Mouse (Mus musculus) megakaryocyte-erythroid progenitor cell, adult 5-6 weeks (primary cell): ENCODE measurements around the gene Zfp69. TPM values are rescaled to one million over a fixed set of nuclear protein-coding genes. Genes with fewer than 3 reads are reported as not detected.

Experiments
- ATAC-seq: replicated peaks from 2 replicates; pipeline ENCODE4 v1.8.0; 2016; ENCODE audit warnings: mild to moderate bottlenecking, inconsistent platforms; ENCODE audit not compliant: severe bottlenecking, poor library complexity, low FRiP score, low TSS enrichment
- total RNA-seq, 2 experiments: library from RNA; stranded (forward) in 1 of 2; stranded (reverse) in 1 of 2; fragments of 200-1000, 215-1000 nt in 1 of 2; fragments of >200 nt in 1 of 2; fragmentation: Nextera tagmentation in 1 of 2; gene quantifications; 2 replicates each; pipeline ENCODE4 v1.2.3; 2014 to 2017

Gene Zfp69
- total RNA-seq, 2 experiments from 2014 or later: 7.8 to 9.1 TPM

- no peak for ATAC-seq
These were observed 60.6 kb downstream of the Zfp69 start for GRCm38 (mm10) chr4:120890754-120891440.

DNA sequence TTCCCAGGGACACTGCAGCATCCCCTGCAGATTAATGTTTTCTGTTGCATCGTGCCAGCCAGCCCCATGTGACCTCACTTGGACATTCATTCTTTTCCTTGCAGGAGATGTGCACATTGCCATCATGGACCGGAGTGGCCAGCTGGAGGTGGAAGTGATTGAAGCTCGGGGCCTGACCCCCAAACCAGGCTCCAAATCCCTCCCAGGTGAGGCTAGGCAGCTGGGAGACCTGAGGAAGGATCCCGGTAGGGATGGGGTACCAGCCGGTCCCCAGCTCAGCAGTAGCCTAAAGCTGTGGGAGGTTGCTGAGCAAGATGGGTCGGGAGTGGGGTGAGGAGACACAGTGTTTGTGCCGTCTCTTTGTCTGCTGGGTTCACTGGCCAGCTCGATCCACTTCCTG, 62.6 kb downstream of the Zfp69 start:
- ATAC-seq: no peak

DNA sequence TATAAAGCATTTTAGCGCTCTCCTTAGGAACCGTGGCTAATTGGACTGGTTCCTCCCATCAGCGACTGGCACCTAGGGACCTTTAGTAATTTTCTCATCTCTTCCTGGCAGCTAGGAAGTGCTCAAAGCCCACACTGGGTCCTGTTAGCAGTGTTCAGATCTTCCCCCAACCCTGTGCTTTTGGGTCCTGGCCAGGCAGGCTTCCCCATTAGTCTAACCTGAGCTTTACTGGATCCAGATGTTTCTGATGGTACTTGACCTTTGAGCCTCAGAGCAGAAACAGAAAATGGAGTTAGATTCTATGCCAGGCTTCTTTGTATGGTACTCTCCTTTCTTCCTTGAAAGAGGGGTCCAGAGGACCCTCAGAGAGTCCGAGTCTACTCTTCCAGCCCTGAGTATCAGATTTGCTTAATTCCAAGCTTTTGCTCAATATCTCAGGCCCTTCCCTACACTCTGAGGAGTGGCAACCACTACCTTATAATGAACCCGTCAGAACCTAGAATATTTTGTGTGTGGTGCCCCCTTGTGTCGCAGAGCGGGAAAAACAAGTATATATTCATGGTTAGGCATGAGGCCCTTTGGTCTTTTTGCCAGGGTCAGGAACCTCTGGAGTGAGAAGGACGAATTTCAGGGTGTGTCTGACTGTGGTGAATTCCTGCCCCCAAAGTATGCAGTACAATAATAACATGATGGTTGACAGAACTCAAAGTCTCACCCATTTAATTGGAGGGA, 64.0 kb downstream of the Zfp69 start:
- ATAC-seq: peak; percentile 72

DNA sequence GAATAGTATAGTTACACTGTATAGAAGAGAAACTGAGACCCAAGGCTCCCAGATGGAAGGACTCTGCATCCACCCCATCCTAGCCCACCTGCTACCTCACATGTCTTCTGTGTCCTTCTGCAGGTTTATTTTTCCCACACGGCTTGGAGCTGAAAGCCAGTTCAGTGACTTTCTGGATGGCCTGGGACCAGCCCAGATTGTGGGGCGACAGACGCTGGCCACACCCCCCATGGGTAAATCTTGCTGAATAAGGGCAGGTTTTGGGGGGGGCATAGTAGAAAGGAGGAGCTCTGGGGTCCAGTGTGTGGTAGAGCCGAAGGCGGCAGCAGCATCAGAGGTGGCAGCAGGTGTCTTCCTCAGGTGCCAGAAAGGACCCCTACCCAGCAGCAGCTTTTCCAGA, 64.7 kb downstream of the Zfp69 start:
- no peak for ATAC-seq

GRCm38 (mm10) chr4:120886131-120886530, 65.4 kb downstream of the Zfp69 start:
- ATAC-seq: no peak

GRCm38 (mm10) chr4:120885208-120886120, 66.0 kb downstream of the Zfp69 start:
- ATAC-seq: no peak

GRCm38 (mm10) chr4:120882002-120882625, 69.4 kb downstream of the Zfp69 start:
- ATAC-seq: no peak

GRCm38 (mm10) chr4:120880731-120881432, 70.6 kb downstream of the Zfp69 start:
- ATAC-seq: no peak

Other genes with a start within 250 kb of the Zfp69 start
- not detected in 2 replicates for gene Kcnq4, start 203.1 kb downstream of the Zfp69 start, total RNA-seq (2014; fragmentation: Nextera tagmentation)
- gene Kcnq4, start 203.1 kb downstream of the Zfp69 start, total RNA-seq (2017): not detected in 2 replicates
- gene Nfyc, start 120.1 kb downstream of the Zfp69 start, total RNA-seq (2014; fragmentation: Nextera tagmentation): 66.1 and 69.9 TPM in 2 replicates
- 39.0 and 74.5 TPM in 2 replicates for gene Nfyc, start 120.1 kb downstream of the Zfp69 start, total RNA-seq (2017)
- gene Rims3, start 96.9 kb downstream of the Zfp69 start, total RNA-seq (2014; fragmentation: Nextera tagmentation): not detected in 2 replicates
- not detected in 2 replicates for gene Rims3, start 96.9 kb downstream of the Zfp69 start, total RNA-seq (2017)
- gene Exo5, start 26.7 kb downstream of the Zfp69 start, total RNA-seq (2014; fragmentation: Nextera tagmentation): 6.9 and 13.5 TPM in 2 replicates
- gene Exo5, start 26.7 kb downstream of the Zfp69 start, total RNA-seq (2017): 13.2 and 29.9 TPM in 2 replicates
- gene Smap2, start 65.5 kb upstream of the Zfp69 start, total RNA-seq (2014; fragmentation: Nextera tagmentation): 157 and 168 TPM in 2 replicates
- gene Smap2, start 65.5 kb upstream of the Zfp69 start, total RNA-seq (2017): 84.1 and 87.3 TPM in 2 replicates
- gene Col9a2, start 87.7 kb upstream of the Zfp69 start, total RNA-seq (2014; fragmentation: Nextera tagmentation): not detected in 2 replicates
- not detected in 2 replicates for gene Col9a2, start 87.7 kb upstream of the Zfp69 start, total RNA-seq (2017)
- gene Zmpste24, start 146.5 kb upstream of the Zfp69 start, total RNA-seq (2014; fragmentation: Nextera tagmentation): 33.5 and 34.1 TPM in 2 replicates
- 65.3 and 78.7 TPM in 2 replicates for gene Zmpste24, start 146.5 kb upstream of the Zfp69 start, total RNA-seq (2017)
- gene Tmco2, start 157.5 kb upstream of the Zfp69 start, total RNA-seq (2014; fragmentation: Nextera tagmentation): not detected in 2 replicates
- not detected in 2 replicates for gene Tmco2, start 157.5 kb upstream of the Zfp69 start, total RNA-seq (2017)